Mouse (Mus musculus): Measurements from ENCODE around the gene Chic2. TPM values are rescaled to one million over a fixed set of nuclear protein-coding genes. Genes with fewer than 3 reads are reported as not detected.
A peak's percentile ranks its signal among the peaks of the same experiment; 100 is the strongest.

Chic2 gene
- total RNA-seq, 2 experiments from 2014 or later: 14.8 to 20.5 TPM

DNA sequence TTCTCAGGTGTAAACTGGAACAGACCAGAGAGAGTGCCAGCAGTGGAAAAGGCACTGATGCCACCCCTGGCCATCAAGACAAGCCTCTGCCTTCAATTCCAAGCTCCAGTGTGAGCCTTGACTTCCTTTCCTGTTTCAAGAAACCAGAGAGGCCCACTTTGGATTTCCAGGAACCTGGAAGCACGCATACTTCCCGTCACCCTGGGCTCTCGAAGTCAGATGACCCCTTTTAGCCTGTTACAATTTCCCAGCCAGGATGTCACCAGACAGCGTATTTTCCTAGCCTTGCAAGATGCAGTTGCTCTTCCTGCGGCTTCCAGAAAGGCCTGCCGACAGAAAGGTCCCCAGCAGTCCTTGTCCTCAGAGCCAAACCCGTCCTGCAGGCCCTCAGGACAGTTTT lies 65.0 kb downstream of the Chic2 start:
- no peak for DNase-seq (ENCODE audit: low spot score in 2 of 2)

DNA sequence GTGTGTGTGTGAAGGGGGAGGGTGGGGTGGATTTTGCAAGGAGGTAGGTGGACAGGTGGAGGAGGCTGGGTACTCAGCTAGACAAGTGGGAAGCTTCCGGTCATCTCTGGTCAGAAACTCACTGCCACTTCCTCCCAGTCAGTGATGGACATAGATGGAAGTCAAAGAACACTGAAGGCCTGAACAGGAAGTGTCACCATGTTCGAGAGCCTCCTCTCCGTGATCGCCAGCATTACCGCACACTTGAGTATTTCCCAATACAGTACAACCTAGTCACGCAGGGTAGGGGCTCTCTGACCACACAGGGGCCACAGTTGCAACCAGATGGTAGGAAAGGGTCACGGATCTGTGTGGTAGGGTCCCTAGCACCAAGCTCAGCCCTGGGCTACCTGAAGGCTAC lies 69.1 kb downstream of the Chic2 start:
- DNase-seq (ENCODE audit: low spot score in 2 of 2): no peak

DNA sequence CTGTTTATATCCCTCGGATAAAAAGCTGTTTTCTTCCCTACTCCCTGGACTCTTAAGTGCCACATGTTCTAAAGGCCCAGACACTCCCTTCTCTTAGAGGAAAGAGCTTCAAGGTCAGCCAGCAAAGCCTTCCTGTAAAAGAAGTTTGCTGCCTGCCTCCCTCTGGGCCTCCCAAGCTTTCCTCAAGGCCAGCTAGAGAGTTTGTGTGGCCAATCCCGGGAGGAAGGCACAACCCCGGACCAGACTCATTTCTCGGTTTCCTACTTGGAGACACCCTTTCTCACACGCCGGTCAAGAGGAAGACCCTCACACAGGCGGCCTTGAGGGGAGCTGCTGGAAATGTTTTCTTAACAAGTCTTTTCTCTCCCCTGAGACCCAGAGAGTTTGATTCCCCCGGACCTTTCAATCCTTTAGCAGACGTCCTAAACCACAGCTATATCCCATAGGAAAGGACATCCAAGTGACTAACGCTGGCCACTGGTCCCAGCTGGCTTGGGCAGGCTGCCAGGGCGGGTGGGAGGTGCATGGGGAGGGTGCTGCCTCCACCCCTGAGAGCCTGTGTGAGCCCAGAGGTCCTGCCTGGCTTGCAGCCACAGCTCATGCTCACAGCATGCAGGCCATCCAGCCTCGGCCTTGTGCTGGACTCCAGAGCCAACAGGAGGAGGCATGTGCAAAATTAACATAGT lies 69.7 kb downstream of the Chic2 start:
- DNase-seq (ENCODE audit: low spot score in 2 of 2): peak in 1 of 2 experiments; percentile 8

DNA sequence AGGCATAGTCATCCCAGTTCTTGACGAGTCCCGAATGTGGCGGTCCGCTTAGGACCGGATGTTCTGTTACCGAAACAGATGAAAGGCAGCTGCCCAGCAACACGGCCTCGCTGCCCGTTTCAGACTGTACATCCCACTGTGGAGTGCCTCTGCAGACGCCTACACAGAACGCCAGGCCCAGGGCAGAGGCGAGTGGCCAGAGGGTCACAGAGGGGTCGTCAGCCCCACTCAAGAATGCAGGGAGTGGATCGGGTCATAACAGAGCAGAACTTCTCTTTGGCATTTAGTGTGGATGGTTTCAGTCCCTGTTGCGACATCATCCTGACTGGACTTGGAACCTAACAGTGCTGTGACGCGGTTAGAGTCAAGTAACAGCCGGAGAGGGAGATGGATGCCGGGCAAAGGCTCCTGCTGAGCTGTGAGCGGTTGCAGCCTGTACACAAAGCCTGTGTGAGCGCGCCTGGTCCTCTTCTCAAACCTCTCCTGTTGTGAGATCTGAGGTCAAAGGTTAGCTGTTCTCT lies 70.5 kb downstream of the Chic2 start:
- DNase-seq (ENCODE audit: low spot score in 2 of 2): no peak

DNA sequence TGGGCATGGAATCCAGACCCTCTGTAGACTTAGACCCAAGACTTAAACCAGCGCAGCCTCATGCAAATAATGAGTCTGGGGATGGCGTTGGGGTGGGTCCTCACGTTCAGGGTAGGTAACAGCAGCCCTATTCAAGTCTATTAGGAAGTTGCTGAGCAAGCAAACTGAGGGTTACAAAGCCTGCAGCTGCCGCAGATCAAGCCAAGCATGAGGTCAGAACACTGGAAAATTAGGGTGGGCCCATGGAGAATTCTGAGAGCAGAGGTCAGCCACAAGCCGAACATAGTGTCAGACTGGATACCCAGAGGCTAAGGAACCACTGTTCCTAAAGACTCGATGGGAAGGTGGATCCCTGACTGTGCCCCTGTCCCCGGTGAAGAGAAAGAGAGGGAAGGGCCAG lies 73.2 kb downstream of the Chic2 start:
- no peak for DNase-seq (ENCODE audit: low spot score in 2 of 2)

DNA sequence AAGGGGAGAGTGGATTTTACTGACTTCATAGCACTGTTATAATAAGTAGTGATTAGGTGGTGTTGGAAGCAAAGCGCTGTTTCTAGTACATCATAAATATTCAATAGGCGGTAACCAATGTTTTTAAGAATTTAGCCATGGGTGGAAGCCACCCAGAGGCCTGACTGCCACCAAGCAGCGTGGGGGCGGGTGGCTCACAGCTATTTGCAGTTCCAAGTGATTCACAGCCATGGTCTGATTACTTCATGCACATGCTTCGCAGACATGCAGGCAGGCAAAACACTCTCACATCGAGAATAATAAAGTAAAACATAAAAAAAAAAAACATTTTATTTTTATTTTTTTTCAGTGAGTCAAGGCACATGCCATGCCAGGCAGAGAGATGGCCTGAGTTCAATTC lies 75.2 kb downstream of the Chic2 start:
- DNase-seq (ENCODE audit: low spot score in 2 of 2): peak in 1 of 2 experiments; percentile 30

DNA sequence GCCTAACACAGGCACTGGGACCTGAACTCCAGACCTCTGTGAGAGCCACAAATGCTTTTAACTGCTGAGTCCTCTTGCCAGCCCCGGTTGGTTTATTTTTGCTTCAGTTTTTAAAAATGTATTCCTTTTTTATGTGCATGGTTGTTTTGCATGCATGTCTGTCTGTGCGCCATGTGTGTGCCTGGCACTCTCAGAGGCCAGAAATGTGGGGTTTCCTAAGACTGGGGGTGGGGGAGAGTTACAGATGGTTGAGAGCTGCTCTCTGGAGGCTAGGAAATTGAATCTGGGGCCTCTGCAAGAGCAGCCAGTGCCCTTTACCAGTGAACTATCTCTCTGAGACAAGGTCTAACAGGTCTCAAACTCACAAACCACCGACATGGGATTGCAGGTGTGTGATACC lies 76.7 kb downstream of the Chic2 start:
- peak in 1 of 2 experiments; percentile 19 for DNase-seq (ENCODE audit: low spot score in 2 of 2)

DNA sequence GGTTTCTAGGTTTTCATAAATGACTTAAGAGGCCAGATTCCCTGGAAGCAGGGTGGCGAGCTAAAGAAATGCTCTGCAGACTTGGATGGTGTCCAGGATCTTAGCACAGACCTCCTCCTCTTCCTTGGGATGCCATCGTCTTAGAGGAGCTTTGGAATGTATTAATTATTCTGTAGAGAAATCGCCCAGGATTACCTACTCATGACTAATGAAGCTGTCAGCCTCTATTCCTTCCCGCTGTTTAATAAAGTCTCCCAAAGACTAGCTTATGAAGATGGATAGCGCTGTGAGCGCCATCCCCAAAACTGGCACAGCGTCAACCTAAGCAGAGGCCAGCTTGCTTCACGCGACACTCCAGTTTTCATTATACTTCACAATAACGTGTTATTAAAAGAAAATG lies 77.7 kb downstream of the Chic2 start:
- no peak for DNase-seq (ENCODE audit: low spot score in 2 of 2)

DNA sequence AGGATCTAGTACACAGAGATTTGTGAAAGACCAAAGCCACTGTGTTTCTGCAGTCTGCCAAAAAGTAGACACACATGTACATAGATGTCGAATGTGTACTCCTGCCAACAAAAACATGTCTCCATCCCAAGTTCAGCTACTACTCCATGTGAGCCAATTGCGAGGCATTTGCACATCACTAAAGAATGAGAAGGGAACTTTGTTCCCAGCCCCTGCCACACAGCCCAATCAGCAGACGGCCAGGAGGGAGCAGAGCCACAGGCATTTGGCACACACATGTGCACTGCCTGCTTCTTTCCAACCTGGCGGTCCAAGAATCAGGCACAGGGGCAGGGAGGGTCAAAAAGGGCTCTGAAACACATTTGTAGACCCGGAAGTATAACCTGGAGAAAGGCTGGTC lies 81.8 kb downstream of the Chic2 start:
- DNase-seq (ENCODE audit: low spot score in 2 of 2): no peak

DNA sequence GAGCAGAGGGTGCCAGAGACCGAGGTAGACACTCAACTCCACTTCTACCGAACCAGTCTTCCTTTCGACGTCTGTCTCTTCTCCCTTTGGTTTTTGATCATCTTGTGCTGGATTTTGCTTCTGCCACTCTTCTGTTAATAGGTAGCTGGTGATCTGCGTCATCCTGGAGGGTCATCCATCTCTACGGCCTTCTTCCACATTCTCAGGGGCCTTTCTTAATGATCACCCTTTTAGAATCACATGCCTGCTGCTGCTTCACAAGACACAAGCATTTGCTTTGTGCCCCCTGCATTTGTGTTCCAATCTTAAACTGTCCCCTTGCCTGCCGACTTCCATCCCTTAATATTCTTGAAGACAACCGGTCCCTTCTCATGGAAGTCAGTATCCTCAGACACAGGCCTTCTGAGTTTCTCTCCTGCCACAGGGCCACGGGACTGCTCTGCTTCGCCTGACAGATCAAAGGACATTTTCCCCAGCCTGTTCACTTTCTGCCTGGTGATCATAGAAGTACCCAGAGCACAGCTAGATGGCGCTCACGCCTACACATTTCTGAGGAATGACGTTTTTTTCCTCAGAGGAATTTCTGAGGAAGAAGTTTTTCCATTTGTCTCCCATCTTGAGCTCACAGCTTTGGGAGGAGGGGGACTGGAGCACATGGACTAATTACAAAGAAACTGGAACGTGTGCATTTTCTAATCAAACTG lies 83.6 kb downstream of the Chic2 start:
- DNase-seq (ENCODE audit: low spot score in 2 of 2): peak in 1 of 2 experiments; percentile 60

DNA sequence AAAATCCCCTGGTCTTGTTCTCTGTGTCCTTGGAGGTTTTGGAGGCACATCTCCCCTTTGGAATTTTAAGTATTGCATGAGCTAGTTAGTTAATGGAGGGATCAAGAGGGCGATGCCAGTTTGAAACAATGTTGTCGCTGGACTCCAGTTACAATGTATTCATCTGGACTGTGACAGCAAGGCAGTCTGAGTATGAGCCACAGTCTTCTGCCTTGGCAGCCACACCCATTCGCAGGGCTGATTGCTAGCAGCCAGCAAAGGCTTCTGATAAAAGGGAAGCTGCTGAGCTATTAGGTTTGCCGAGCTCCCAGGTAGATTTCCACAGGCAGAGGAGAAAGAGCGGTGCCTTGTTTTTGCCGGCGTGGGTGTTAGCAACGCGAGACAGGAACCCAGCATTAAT lies 84.3 kb downstream of the Chic2 start:
- no peak for DNase-seq (ENCODE audit: low spot score in 2 of 2)

DNA sequence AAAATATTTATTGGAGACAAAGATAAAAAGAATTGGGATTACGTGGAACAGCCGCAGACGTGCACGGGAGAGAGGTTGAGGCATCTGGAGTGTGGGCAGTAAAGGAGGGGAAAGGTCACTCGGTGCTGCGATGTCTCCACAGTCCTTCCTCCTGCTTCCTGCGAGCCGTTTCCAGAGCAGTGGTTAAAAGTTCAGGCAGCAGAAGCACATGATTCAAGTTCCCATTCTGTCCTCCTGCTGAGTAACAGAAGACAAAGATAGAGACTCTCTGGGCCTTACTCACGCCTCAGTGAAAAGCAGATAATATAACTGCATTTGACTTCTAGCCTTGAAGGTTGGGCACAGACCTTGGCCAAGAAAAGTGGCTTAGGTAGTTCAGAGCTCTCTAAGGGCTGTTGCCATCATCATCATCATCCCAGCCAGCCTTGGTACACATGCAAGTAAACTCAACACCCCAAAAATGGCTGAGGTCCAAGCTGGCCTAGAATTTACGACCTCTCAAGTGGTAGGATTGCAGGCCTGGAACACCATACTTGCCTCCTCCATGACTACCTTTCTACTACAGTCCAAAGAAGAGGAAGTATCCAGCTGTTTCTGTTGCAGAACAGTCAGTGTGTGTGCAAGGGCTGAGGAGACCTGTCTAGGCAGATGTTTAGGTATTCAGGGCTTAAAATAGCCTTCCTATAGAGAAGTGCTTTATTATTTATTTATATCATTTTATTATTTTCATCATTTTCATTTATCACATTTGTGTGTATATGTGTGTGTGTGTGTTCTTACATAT lies 87.1 kb downstream of the Chic2 start:
- DNase-seq (ENCODE audit: low spot score in 2 of 2): no peak

DNA sequence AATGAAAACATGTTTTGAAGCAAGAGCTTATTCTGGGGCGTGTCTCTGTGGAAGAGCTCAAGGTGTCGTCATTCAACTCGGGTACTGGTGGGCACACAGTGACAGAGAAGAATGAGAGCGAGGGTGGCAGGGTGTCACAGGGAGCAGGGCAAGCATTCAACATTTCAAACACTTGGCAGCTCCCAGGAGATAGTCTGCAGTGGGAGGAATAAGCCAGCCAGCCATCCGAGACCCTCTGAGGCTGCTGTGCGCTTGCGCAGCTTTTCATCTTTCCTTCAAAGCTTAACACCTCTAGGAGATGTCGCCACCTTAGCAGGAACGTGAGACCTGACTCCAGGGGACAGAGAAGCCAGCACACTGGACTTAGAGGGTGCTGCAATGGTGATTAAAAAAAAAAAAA lies 88.2 kb downstream of the Chic2 start:
- DNase-seq (ENCODE audit: low spot score in 2 of 2): no peak

DNA sequence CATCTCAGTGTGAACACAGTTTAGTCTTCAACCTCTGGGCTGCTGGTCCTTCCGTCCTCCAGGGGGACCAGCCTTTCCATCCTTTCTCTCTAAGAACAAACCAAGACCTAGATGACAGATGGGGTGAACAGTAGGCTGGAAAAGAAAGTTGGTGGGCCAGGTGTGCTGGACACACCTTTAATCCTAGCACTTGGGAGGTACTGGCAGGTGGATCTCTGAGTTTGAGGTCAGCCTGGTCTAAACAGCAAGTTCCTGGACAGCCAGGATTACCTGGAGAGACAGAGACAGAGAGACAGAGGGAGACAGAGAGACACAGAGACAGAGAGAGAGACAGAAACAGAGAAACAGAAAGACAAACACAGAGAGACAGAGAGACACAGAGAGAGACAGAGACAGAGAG lies 89.0 kb downstream of the Chic2 start:
- DNase-seq (ENCODE audit: low spot score in 2 of 2): no peak

DNA sequence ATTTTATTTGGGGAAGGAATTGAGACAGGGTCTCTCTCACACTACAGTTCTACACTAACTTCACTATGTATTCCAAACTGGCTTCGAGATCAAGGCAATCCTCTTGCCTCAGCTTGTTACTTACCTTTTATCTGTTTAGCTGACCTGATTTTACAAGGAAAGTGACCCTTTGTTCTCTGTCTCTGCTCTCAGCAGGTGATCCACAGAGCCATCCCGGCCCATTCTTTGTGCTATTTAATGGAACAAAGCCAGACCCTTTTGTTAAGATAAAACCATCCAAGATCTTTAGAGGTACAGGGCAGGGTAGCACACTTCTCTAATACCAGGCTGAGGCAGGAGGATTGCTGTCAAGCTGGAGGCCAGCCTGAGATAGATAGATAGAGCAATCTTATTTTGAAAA lies 91.6 kb downstream of the Chic2 start:
- no peak for DNase-seq (ENCODE audit: low spot score in 2 of 2)

DNA sequence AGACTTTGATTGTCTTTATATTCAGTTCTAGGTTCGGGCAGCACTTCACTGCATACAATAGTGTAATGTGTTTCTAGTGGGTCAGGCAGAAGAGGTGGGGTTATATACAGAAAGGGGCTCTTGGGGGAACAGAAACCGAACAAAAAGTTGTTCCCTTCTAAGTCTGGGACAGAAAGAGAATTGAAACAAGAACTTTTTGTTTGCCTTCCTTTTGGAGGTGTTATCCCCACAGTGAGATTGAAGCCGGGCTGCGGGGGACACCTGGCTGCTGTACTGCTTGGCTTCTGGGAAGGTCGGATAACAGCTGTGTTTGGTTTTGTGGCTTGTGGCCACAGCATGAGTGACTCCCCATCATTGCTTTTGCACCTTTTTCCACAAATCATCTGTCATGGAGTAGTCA lies 93.2 kb downstream of the Chic2 start:
- no peak for DNase-seq (ENCODE audit: low spot score in 2 of 2)

DNA sequence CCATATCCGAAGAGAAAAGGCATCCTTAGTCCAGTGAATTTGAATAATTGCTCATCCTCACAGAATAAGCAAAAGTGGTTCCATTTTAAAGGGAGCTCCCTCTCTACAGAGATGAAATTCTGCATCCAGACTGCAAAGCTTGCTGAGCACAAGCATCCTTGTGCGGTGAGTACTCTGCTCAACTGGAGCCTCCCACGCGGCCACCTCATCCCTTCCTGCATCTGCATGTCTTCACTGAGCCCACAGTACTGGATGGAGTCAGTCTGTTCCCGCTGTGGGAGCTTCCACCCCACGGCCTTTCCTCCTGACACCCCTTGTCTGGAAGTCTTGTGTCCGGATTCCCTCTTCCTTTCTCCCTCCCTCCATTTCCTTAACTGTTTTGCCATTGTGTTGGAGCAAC lies 95.3 kb downstream of the Chic2 start:
- DNase-seq (ENCODE audit: low spot score in 2 of 2): peak in 1 of 2 experiments; percentile 23

DNA sequence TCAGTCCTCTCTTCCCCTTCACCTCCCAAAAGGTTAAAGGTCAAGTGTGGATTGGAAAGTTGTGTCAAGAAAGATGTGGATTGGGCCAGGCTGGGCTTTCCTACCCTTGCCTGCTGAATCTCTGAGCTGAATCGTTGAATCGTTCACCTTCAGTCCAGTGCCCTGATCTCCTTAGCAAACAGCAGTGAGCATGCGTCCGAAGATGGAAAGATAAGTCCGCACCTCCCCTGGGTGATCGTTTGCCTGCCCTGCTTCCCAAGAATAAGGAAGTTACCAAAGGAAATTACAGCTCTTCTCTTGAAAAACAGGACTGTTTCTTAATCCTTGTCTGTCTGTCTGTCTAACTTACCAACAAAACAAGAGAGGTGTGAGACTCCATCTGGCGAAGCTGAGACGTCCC lies 96.1 kb downstream of the Chic2 start:
- DNase-seq (ENCODE audit: low spot score in 2 of 2): no peak

Measured in layer of hippocampus, adult 18-20 months (tissue).